Mouse (Mus musculus): ENCODE data around the gene Rhox4a2. TPM values are rescaled to one million over a fixed set of nuclear protein-coding genes. Genes with fewer than 3 reads are reported as not detected.
"Not testable (repeated sequence)": the region's sequence is repeated elsewhere in the genome, so short reads cannot be mapped to it uniquely, and the experiment has no call there.

Gene Rhox4a2
- polyA plus RNA-seq (2012; rRNA removed): not detected in 2 replicates

DNA sequence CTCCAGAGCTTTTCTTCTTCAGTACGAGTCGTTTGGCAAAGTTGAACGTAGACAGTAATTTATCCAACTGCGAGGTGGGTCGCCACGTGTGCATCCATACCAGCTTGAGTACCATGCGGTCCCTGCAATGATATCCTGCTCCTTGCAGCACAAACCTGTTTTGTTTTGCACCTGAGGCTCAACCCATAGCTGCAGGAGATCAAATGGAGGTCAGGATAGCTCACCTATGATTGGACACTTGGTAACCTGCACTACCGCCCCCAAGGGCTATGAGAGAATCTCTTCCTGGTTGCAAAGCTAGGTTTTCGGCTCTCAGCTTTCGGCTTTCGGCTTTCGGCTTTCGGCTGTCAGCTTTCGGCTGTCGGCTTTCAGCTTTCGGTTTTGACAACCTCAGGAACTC is at the start of gene Rhox4a2:
Gene Rhox4a2, plus strand, starts transcription at position 301 of the 400 bp plus-strand sequence.
- DNase-seq (ENCODE audit: low spot score): not testable (repeated sequence)

DNA sequence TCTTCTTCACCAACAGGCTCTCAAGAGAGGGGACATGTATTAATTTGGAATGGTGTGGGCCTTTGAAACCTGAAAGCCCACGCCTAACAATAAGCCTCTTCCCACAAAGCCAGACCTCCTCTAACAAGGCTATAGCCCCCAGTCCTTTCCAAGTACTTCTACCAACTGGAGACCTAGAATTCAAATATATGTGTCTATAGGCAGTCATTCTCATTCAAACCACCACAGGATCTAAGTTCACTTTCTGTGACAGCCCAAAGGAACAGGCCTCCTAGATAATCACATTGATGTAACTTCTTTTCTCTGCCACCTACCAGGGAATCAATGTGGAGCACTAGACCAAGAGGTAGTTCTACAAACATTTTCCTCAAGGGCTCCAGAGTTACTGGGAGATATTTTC is 10.9 kb upstream of the Rhox4a2 start, which contains the start of gene Rhox3a2:
Gene Rhox3a2, plus strand, starts transcription at position 301 of the 400 bp plus-strand sequence.
- DNase-seq (ENCODE audit: low spot score): not testable (repeated sequence)

DNA sequence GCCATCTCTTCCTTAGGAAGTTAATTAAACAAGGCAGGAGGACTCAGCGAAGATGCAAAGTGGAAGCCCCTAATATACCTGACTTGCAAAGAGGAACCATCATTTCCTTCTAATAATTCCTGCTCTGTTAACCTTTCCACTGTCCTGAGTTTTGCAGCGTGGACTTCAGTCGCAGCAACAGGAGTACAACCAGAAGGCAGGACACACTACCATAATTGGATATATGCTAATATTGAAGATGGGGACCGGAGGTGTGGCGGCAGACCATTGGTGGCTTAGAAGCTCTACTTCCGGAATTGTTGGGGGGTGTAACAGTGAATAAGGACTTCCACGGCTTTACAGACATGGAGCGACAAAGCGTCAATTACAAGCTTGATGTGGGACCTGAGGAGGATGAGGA is 21.1 kb downstream of the Rhox4a2 start, which contains the start of gene Rhox2b:
Gene Rhox2b, plus strand, starts transcription at position 301 of the 400 bp plus-strand sequence.
- DNase-seq (ENCODE audit: low spot score): not testable (repeated sequence)

DNA sequence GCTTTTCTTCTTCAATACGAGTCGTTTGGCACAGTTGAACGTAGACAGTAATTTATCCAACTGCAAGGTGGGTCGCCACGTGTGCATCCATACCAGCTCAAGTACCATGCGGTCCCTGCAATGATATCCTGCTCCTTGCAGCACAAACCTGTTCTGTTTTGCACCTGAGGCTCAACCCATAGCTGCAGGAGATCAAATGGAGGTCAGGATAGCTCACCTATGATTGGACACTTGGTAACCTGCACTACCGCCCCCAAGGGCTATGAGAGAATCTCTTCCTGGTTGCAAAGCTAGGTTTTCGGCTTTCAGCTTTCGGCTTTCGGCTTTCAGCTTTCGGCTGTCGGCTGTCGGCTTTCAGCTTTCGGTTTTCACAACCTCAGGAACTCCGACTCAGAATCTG is 41.5 kb downstream of the Rhox4a2 start, which contains the start of gene Rhox4b:
Gene Rhox4b, plus strand, starts transcription at position 301 of the 400 bp plus-strand sequence.
- DNase-seq (ENCODE audit: low spot score): not testable (repeated sequence)

Other genes with a start within 250 kb of the Rhox4a2 start
- gene Akap14, start 222.0 kb upstream of the Rhox4a2 start, polyA plus RNA-seq (2012; rRNA removed): not detected in 2 replicates
- gene Ndufa1, start 199.7 kb upstream of the Rhox4a2 start, polyA plus RNA-seq (2012; rRNA removed): 400 and 528 TPM in 2 replicates
- 5.9 and 7.4 TPM in 2 replicates for gene Rnf113a1, start 199.6 kb upstream of the Rhox4a2 start, polyA plus RNA-seq (2012; rRNA removed)
- not detected in 2 replicates for gene Gm9, start 179.8 kb upstream of the Rhox4a2 start, polyA plus RNA-seq (2012; rRNA removed)
- not detected in 2 replicates for gene Rhox1, start 168.6 kb upstream of the Rhox4a2 start, polyA plus RNA-seq (2012; rRNA removed)
- not detected in 2 replicates for gene Rhox2a, start 145.9 kb upstream of the Rhox4a2 start, polyA plus RNA-seq (2012; rRNA removed)
- not detected in 2 replicates for gene Rhox3a, start 140.9 kb upstream of the Rhox4a2 start, polyA plus RNA-seq (2012; rRNA removed)
- not detected in 2 replicates for gene Rhox4a, start 125.5 kb upstream of the Rhox4a2 start, polyA plus RNA-seq (2012; rRNA removed)
- not detected in 2 replicates for gene Rhox3a2, start 10.8 kb upstream of the Rhox4a2 start, polyA plus RNA-seq (2012; rRNA removed)
- gene Rhox2b, start 21.2 kb downstream of the Rhox4a2 start, polyA plus RNA-seq (2012; rRNA removed): not detected in 2 replicates
- gene Rhox4b, start 41.6 kb downstream of the Rhox4a2 start, polyA plus RNA-seq (2012; rRNA removed): not detected in 2 replicates
- gene Rhox2c, start 62.8 kb downstream of the Rhox4a2 start, polyA plus RNA-seq (2012; rRNA removed): not detected in 2 replicates
- gene Rhox3c, start 67.7 kb downstream of the Rhox4a2 start, polyA plus RNA-seq (2012; rRNA removed): not detected in 2 replicates
- not detected in 2 replicates for gene Rhox4c, start 89.5 kb downstream of the Rhox4a2 start, polyA plus RNA-seq (2012; rRNA removed)
- not detected in 2 replicates for gene Rhox2d, start 102.6 kb downstream of the Rhox4a2 start, polyA plus RNA-seq (2012; rRNA removed)
- not detected in 2 replicates for gene Rhox4d, start 123.5 kb downstream of the Rhox4a2 start, polyA plus RNA-seq (2012; rRNA removed)
- gene Rhox2e, start 139.6 kb downstream of the Rhox4a2 start, polyA plus RNA-seq (2012; rRNA removed): not detected in 2 replicates
- gene Rhox3e, start 151.2 kb downstream of the Rhox4a2 start, polyA plus RNA-seq (2012; rRNA removed): not detected in 2 replicates
- gene Rhox4e, start 166.6 kb downstream of the Rhox4a2 start, polyA plus RNA-seq (2012; rRNA removed): not detected in 2 replicates
- not detected in 2 replicates for gene Rhox2f, start 180.6 kb downstream of the Rhox4a2 start, polyA plus RNA-seq (2012; rRNA removed)
- not detected in 2 replicates for gene Rhox3f, start 190.1 kb downstream of the Rhox4a2 start, polyA plus RNA-seq (2012; rRNA removed)
- gene Rhox4f, start 216.9 kb downstream of the Rhox4a2 start, polyA plus RNA-seq (2012; rRNA removed): not detected in 2 replicates
- not detected in 2 replicates for gene Rhox3g, start 237.8 kb downstream of the Rhox4a2 start, polyA plus RNA-seq (2012; rRNA removed)